8 mouse cellular contexts compared by ENCODE assay signal in genomic region chr16:91727433-91727832, GRCm38 (mm10). TPM values are rescaled to one million over a fixed set of nuclear protein-coding genes. Genes with fewer than 3 reads are reported as not detected.
A peak's percentile ranks its signal among the peaks of the same experiment; 100 is the strongest.
DNase-seq lines count a peak whose midpoint lies in the region; ATAC-seq and TF ChIP-seq lines count a peak whose summit lies in the region.

No protein-coding gene starts in this region.

- H3K9ac ChIP-seq in kidney, postnatal 0 days (ENCODE audit: low read depth, low read length): 0 out of 2 replicates have a peak overlapping the region, but pooled peaks have one; percentile 19
- H3K9ac ChIP-seq in embryonic facial prominence, embryonic 15.5 days: 0 out of 2 replicates have a peak overlapping the region, but pooled peaks have one; percentile 15
- peak overlapping the region; percentile 86; the same call in 1 of the 2 replicates for H3K9ac ChIP-seq in midbrain, postnatal 0 days (replicated peaks; ENCODE audit: low read length, poor library complexity, severe bottlenecking)

- H3K4me3 ChIP-seq in kidney, postnatal 0 days (replicated peaks; ENCODE audit: low read depth, low read length): no peak overlapping the region; the same call in 1 of the 2 replicates
- peak overlapping the region; percentile 87 for H3K4me3 ChIP-seq in embryonic facial prominence, embryonic 15.5 days (replicated peaks)
- peak overlapping the region; percentile 93 for H3K4me3 ChIP-seq in midbrain, postnatal 0 days (ENCODE audit: low read depth, low read length)

- ATAC-seq in kidney, postnatal 0 days (replicated peaks; ENCODE audit: low FRiP score, low read depth): no peak
- ATAC-seq in embryonic facial prominence, embryonic 15.5 days (ENCODE audit: insufficient number of reproducible peaks, low FRiP score, low TSS enrichment, low read depth): no peak
- ATAC-seq in midbrain, postnatal 0 days (ENCODE audit: low FRiP score): no peak

- H3K27me3 ChIP-seq in kidney, postnatal 0 days (ENCODE audit: insufficient read depth, low read length): no peaks in the 10 kb centered on the region
- H3K27me3 ChIP-seq in embryonic facial prominence, embryonic 15.5 days: no peaks in the 10 kb centered on the region
- H3K27me3 ChIP-seq in midbrain, postnatal 0 days (ENCODE audit: insufficient read depth, low read length): no peaks in the 10 kb centered on the region

- no peak for DNase-seq in kidney, postnatal 0 days (ENCODE audit: low spot score)
- no peak for DNase-seq in kidney, postnatal 36 days
- DNase-seq in liver: peak; percentile 42
- DNase-seq in midbrain, postnatal 0 days (ENCODE audit: low spot score): no peak
- no peak for DNase-seq in left cerebral cortex, adult 9 months (ENCODE audit: low spot score in 2 of 2)
- no peak for DNase-seq in frontal cortex, adult 2 months (ENCODE audit: extremely low spot score in 1 of 2, low spot score in 1 of 2)
- no peak for DNase-seq in left cerebral cortex, adult 11 months (ENCODE audit: low spot score)

- no peaks in the 10 kb centered on the region for H3K9me3 ChIP-seq in kidney, postnatal 0 days (replicated peaks; ENCODE audit: low read length)
- H3K9me3 ChIP-seq in embryonic facial prominence, embryonic 15.5 days (replicated peaks): no peaks in the 10 kb centered on the region
- H3K9me3 ChIP-seq in midbrain, postnatal 0 days (ENCODE audit: low read length): no peaks in the 10 kb centered on the region

- peaks cover 9% of the 10 kb centered on the region; the same call in 1 of the 2 replicates for H3K4me1 ChIP-seq in kidney, postnatal 0 days (replicated peaks; ENCODE audit: insufficient read depth, low read length)
- peaks cover 20% of the 10 kb centered on the region for H3K4me1 ChIP-seq in embryonic facial prominence, embryonic 15.5 days
- peaks cover 22% of the 10 kb centered on the region for H3K4me1 ChIP-seq in midbrain, postnatal 0 days (ENCODE audit: insufficient read depth, low read length)

- H3K27ac ChIP-seq in kidney, postnatal 0 days: no peak overlapping the region
- H3K27ac ChIP-seq in embryonic facial prominence, embryonic 15.5 days (replicated peaks): no peak overlapping the region
- peak overlapping the region; percentile 95; the same call in 1 of the 2 replicates for H3K27ac ChIP-seq in midbrain, postnatal 0 days (ENCODE audit: low read depth, low read length)

- peak overlapping the region; percentile 67 for H3K4me2 ChIP-seq in kidney, postnatal 0 days (ENCODE audit: low read length)
- peak overlapping the region; percentile 53 for H3K4me2 ChIP-seq in embryonic facial prominence, embryonic 15.5 days (replicated peaks)
- H3K4me2 ChIP-seq in midbrain, postnatal 0 days (ENCODE audit: low read depth, low read length, poor library complexity, severe bottlenecking): peak overlapping the region; percentile 60

- TF ChIP-seq CTCF in kidney, postnatal 0 days (IDR thresholded peaks at IDR 0.05; ENCODE audit: low read depth): no peak
- TF ChIP-seq CTCF in midbrain, postnatal 0 days (IDR thresholded peaks at IDR 0.05): no peak

- 79% methylated on average over 15 of the region's 15 CpGs for WGBS in kidney, postnatal 0 days
- 80% methylated on average over 15 of the region's 15 CpGs for WGBS in embryonic facial prominence, embryonic 15.5 days
- 91% methylated on average over 15 of the region's 15 CpGs for WGBS in midbrain, postnatal 0 days

- H3K36me3 ChIP-seq in kidney, postnatal 0 days (ENCODE audit: insufficient read depth, low read length): no peaks in the 10 kb centered on the region
- H3K36me3 ChIP-seq in embryonic facial prominence, embryonic 15.5 days: 0 out of 2 replicates have a peak, but pooled peaks cover 7% of the 10 kb centered on the region
- no peaks in the 10 kb centered on the region for H3K36me3 ChIP-seq in midbrain, postnatal 0 days (ENCODE audit: insufficient read depth, low read length)

RNA-seq across cellular contexts. Expression of gene Cryzl1, which starts 1.3 kb away (rescaled TPM):
- polyA plus RNA-seq in kidney, postnatal 0 days (2015; fragmentation: Nextera tagmentation; extraction: Ambion mirVana): 74.6 and 74.8 TPM in 2 replicates
- polyA plus RNA-seq in embryonic facial prominence, embryonic 15.5 days (2015; fragmentation: Nextera tagmentation; extraction: Ambion mirVana): 71.1 and 75.7 TPM in 2 replicates
- 42.9 and 68.7 TPM in 2 replicates for total RNA-seq in midbrain, postnatal 0 days (2014; rRNA removed)
- polyA plus RNA-seq in midbrain, postnatal 0 days (2015; fragmentation: Nextera tagmentation; extraction: Ambion mirVana): 93.0 and 100 TPM in 2 replicates
- polyA plus RNA-seq in frontal cortex, adult 2 months (2012; rRNA removed): 107 and 121 TPM in 2 replicates

RNA-seq across cellular contexts. Expression of gene Itsn1, which starts 1.6 kb away (rescaled TPM):
- 14.4 and 15.7 TPM in 2 replicates for polyA plus RNA-seq in kidney, postnatal 0 days (2015; fragmentation: Nextera tagmentation; extraction: Ambion mirVana)
- 23.3 and 26.7 TPM in 2 replicates for polyA plus RNA-seq in embryonic facial prominence, embryonic 15.5 days (2015; fragmentation: Nextera tagmentation; extraction: Ambion mirVana)
- total RNA-seq in midbrain, postnatal 0 days (2014; rRNA removed): 78.7 and 84.7 TPM in 2 replicates
- 34.0 and 34.7 TPM in 2 replicates for polyA plus RNA-seq in midbrain, postnatal 0 days (2015; fragmentation: Nextera tagmentation; extraction: Ambion mirVana)
- 76.0 and 78.5 TPM in 2 replicates for polyA plus RNA-seq in frontal cortex, adult 2 months (2012; rRNA removed)

RNA-seq across cellular contexts. Expression of gene Donson, which starts 38.9 kb away (rescaled TPM):
- 10.6 and 12.6 TPM in 2 replicates for polyA plus RNA-seq in kidney, postnatal 0 days (2015; fragmentation: Nextera tagmentation; extraction: Ambion mirVana)
- 18.2 and 19.0 TPM in 2 replicates for polyA plus RNA-seq in embryonic facial prominence, embryonic 15.5 days (2015; fragmentation: Nextera tagmentation; extraction: Ambion mirVana)
- total RNA-seq in midbrain, postnatal 0 days (2014; rRNA removed): 18.3 and 28.8 TPM in 2 replicates
- 14.0 and 15.5 TPM in 2 replicates for polyA plus RNA-seq in midbrain, postnatal 0 days (2015; fragmentation: Nextera tagmentation; extraction: Ambion mirVana)
- 28.6 and 30.5 TPM in 2 replicates for polyA plus RNA-seq in frontal cortex, adult 2 months (2012; rRNA removed)

Comparison
In these comparisons a context has a peak if more than half of its experiments do, and no peak if none do; other contexts are left out.
1. H3K9ac ChIP-seq: peak in every context shown above with its lines; median percentile 86 in midbrain, postnatal 0 days; 19 in kidney, postnatal 0 days; 15 in embryonic facial prominence, embryonic 15.5 days.